Mouse (Mus musculus) erythroblast, embryonic 14.5 days (primary cell): ENCODE data around the gene Gm20503.

Source experiments
- GATA1 ChIP-seq: IDR thresholded peaks from 2 replicates; pipeline ENCODE4 v1.6.1; 2012; ENCODE audit warnings: low read length, inconsistent platforms, mixed read lengths
- TAL1 ChIP-seq: IDR thresholded peaks from 3 replicates; pipeline ENCODE4 v1.6.1; 2012; ENCODE audit warnings: low read length, inconsistent platforms, mixed read lengths

DNA sequence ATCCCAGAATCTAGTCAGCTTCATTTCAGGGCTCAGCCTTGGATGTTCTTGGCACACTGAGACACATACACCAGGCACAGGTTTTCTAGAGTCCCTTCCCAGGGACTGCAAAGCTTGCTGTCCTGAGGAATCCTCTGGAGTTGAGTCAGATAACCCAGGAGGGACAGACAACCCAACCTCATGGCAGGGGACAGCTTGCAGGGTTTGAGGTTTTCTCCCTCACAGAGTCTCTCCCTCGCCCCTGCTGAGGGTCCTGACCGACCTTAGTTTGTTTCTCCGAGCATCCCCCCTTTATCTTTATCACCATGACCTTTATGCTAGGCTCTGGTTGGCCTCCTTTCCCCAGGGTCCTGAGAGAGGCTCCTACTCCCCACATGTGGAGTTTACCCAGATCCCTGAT lies 34.5 kb downstream of the Gm20503 start:
- no peak for TF ChIP-seq TAL1
- no peak for TF ChIP-seq GATA1
